Mouse (Mus musculus) layer of hippocampus, adult 2 months (tissue): ENCODE measurements at regions not wholly inside any gene's neighbourhood (a gene's known extent, or its start where the extent isn't known, plus 50 kb on each side); places are given as distances from the start of the nearest gene placed in this dataset.

Experiments
- DNase-seq, 2 experiments: peaks; one replicate each; pipeline ENCODE4 v3.0.0; 2022; ENCODE audit warnings: low spot score in 2 of 2
- H3K27ac ChIP-seq: fragments of 200-600 bp; 2 replicates; pipeline ENCODE4 v1.8.1; 2022
- H3K4me3 ChIP-seq: fragments of 200-600 bp; 2 replicates; pipeline ENCODE4 v1.8.1; 2022; ENCODE audit warnings: mild to moderate bottlenecking
- CTCF ChIP-seq: fragments of 200-600 bp; conservative IDR thresholded peaks from 2 replicates; pipeline ENCODE4 v1.8.1; 2022; ENCODE audit warnings: antibody characterized with exemption, mild to moderate bottlenecking, moderate library complexity

DNA sequence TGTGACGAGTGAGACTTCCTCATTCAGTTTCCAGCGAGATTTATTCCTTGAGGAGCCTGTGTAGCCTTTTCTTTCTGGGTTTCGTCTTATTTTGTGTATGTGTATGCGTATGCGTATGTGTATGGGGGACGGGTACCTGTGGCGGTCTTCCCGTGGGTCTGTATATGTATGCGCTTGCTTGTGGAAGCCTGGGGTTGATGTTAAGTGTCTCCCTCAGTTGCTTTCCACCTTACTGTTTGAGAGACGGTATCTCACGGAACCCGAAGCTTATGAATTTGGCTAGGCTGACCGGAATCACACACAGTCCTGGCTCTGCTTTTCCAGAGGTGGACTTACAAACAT lies 87.1 kb downstream of the Ankrd50 start:
- Histone ChIP-seq H3K4me3 (no peak overlapping the region), H3K27ac (no peak overlapping the region)
- DNase-seq = no peak
- no peak for TF ChIP-seq CTCF

DNA sequence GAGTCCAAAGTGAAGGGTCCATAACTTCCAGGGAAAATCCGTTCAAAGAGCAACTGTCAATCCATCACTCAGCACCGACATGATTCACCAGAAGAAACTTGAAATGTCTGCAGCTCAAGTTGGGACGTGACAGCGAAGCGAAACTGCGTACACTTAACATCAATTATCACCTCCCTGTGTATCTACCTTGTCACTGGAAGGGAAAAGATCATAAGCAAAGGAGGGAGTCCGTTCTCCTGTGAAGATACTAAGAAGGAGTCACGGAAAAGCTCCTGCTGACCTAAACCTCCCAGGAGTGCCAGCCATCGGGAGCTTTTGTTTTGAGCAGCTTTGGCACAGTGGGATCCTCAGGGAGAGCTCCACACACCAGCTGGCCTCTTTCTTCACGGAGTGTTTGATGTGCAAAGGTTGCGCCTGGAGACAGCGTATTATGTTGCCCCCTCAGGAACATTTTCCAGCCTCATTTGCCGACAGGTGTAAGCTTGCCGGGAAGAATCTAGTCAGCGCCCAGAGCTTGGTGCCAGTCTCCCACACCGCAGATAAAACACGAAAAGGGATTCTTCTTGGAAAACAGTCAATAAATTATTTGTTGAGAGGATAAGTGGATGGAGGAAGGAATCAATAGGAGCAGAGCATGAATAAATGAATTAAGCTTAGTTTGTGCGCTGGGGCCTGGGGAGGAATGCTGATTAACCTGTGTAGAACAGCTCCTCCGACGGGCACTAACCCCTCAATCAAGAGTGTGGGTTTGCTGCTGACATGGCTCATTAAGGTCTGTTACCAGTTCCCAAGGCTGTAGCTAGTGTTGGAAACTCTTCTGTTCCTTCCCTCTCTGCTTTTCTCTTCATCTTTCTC lies 87.7 kb downstream of the Ankrd50 start:
- no peak overlapping the region for H3K27ac ChIP-seq
- TF ChIP-seq CTCF = no peak
- H3K4me3 ChIP-seq = peak overlapping the region; percentile 26; the same call in 1 of the 2 replicates
- DNase-seq = no peak

DNA sequence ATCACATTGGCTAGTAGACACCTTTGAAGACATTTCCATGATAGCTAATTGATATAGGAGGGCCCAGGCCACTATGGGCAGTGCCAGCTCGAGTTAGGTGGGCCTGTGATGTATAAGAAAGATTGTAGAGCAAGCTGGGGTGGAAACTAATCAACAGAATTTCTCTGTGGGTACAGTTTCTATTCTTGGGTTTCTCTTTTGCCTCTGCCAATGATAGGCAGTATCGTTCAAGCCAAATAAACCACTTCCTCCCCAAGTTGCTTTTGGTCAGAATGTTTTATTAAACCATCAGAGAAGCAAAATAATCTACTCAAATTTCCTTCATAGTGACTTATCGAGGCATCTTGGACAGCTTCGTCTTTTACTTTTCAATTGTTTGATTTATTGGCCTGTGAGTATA lies 90.3 kb downstream of the Ankrd50 start:
- no peak for DNase-seq
- H3K4me3 ChIP-seq = no peak overlapping the region
- no peak overlapping the region for H3K27ac ChIP-seq
- no peak for TF ChIP-seq CTCF

DNA sequence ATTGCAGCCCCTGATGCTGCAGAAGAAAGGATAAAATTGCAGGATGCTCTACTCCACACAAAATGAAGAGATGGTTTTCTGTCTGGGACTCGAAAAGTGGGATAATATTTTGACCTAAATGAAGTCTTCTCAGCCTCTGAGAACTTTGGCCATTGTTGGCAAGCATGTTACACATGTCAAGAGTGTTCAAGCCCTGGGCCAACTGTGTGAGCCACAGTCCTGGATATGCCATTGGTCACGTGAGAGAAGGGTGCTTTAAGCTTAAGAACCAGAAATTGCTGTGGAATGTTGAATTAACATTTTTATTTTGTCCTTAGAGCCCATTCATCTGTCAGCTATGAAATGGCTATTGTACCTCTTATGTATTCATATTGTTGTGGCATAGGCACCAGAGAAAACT lies 95.0 kb downstream of the Ankrd50 start:
- no peak overlapping the region for H3K4me3 ChIP-seq
- DNase-seq = no peak
- H3K27ac ChIP-seq = no peak overlapping the region
- no peak for TF ChIP-seq CTCF

DNA sequence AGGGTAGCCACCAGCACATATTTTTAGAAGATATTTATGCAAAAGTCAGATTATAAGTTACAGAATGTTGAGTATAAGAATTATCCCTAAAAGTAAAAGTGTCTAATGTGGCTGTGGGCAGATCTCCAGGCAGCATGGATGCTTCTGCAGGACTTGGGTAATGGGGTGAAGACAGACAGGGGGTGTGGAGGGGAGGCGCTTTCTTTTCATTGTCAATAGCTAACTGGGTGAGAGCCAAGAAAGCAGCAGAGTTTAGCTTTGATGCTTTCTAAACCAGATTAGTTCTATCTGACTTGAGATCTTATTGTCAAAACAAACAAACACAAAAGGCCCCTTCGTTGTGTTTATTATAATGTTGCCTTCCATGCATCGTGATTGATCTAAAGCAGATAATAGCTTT lies 95.7 kb downstream of the Ankrd50 start:
- H3K4me3 ChIP-seq = no peak overlapping the region
- no peak overlapping the region for H3K27ac ChIP-seq
- no peak for TF ChIP-seq CTCF
- DNase-seq = no peak

DNA sequence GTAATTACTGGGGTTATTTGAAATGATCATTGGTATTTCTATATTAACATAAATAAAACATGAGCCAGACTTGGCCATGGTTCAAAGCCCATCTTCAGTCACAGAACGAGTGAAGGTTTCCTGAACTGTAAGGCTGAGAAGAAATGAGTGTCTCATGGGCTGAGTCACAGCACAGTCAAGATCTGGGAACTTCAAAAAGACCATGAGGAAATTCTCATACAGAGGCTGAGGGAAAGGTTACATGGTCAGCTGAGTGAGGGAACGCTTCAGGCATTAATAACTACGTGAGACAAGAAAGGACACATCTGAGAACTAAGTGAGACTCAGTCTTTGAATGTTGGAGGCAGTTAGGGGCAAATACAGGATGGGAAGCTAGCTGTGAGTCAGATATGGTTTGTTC lies 101.9 kb downstream of the Ankrd50 start:
- TF ChIP-seq CTCF = no peak
- Histone ChIP-seq H3K27ac (no peak overlapping the region), H3K4me3 (no peak overlapping the region)
- DNase-seq = no peak

DNA sequence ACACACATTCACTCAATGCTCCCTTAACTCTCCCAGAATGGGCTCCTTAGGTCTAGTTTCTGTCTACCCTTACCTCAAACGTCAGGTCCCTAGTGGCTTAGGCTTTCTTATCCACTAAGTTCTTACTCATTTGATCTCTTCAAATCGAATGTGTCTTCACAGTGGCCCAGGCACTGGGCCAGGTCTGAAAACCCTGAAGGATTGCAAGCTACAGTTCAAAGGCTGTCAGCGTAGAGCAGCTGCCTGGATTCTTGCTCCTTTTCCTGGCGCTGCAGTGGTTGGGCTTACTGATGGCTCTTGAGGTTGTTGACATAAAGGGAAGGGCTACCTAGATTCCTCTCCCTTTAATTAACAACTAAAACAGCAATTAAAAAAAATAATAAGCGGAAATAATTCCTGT lies 103.0 kb downstream of the Ankrd50 start:
- Histone ChIP-seq H3K4me3 (no peak overlapping the region), H3K27ac (no peak overlapping the region)
- no peak for DNase-seq
- TF ChIP-seq CTCF = no peak

DNA sequence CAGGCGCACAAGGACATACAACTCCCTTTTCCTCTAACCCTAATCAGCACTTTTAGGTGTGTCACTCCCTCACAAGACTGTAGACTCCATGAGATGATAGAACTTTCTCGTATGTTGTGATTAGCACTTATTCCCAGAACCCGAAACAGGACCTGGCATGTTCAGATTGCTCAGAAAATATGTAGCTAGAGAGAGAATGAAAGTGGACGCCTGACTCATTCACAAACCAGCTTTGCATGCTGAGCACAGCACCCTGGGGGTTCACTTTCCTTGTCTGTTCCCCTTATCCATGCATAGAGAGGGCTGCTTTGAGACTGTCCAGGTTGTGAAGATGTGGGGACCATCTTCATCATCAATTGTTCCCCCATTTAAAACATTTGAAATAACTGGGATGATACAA lies 111.0 kb downstream of the Ankrd50 start:
- no peak for DNase-seq
- H3K27ac ChIP-seq = no peak overlapping the region
- no peak overlapping the region for H3K4me3 ChIP-seq
- TF ChIP-seq CTCF = no peak

DNA sequence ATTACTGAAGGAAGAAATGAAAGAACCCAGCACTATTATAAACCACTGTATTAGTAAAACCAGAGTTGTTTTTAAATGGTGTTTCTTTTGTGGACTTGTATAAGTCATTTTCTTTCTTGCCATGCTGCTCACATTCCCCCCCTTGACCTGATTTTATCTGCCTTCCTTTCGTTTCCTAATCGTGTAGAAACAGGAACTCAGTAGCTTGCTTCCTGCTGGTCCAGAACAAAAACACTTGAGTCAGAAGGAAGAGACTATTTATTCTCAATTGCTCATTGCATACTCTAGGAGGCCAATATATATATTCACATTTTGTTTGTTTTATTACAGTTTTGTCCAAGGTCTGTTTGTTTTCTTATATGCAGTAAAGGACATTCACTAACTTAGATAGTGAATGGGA lies 112.9 kb downstream of the Ankrd50 start:
- TF ChIP-seq CTCF = no peak
- no peak overlapping the region for H3K27ac ChIP-seq
- no peak for DNase-seq
- H3K4me3 ChIP-seq = no peak overlapping the region

DNA sequence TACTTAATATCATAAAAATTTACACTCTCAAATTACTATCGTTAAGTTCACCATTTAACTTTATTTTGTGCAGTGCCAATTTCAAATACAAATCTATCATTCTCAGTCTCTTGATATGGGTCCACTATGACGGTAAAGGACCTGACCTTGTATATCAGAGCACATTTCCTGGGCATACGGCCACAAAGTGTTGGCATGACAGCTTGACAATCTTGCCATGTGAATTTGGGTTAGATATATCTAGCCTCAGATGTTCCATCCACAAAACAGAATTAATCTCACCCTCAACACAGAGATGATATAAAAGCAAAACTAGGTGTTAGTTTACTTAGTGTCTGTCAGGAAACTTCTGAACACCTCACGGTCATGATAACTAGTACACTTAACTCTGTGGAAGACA lies 120.8 kb downstream of the Ankrd50 start:
- TF ChIP-seq CTCF = no peak
- no peak overlapping the region for H3K27ac ChIP-seq

DNA sequence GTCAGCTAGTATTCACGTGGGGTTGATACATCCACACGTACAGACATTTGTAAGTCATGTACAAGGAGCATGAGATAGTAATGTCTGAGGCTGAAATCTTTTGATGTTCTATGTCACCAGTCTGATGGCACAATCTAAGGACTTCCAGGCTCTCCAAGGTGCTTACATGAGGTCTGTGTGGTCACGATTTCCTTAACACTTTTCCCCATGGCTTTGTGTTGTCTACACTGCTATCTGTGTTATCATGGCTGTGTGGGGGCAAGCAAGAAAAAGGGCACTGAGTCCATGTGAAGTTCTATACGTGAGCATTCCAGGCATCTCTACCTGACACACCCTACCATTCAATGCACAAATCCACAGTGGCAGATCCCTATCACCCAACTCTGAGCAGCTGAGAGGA lies 123.2 kb downstream of the Ankrd50 start:
- no peak overlapping the region for H3K27ac ChIP-seq
- no peak overlapping the region for H3K4me3 ChIP-seq
- DNase-seq = no peak
- TF ChIP-seq CTCF = no peak

More for the DNA sequence above, 120.8 kb downstream of the Ankrd50 start:
- no peak overlapping the region for H3K4me3 ChIP-seq
- DNase-seq = no peak

DNA sequence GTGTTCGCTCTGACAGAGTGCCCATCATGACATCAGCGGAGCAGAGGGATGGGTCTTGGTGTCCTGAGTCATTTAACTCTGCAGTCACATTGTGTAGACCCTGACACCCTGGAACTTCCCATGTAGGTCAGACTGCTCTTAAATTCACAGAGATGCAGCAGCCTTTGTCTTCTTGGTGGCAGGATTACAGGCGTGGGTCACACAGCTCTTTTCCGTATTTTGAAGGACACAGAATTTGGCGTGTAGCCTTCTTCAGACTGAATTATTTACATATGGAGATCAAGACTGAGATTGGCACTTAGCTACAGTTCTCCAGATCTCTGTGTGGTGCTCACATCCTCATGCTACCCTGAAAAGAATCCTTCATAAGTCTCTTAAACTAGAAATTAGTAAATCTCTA lies 123.7 kb downstream of the Ankrd50 start:
- no peak for TF ChIP-seq CTCF
- Histone ChIP-seq H3K4me3 (no peak overlapping the region), H3K27ac (no peak overlapping the region)
- DNase-seq = no peak

DNA sequence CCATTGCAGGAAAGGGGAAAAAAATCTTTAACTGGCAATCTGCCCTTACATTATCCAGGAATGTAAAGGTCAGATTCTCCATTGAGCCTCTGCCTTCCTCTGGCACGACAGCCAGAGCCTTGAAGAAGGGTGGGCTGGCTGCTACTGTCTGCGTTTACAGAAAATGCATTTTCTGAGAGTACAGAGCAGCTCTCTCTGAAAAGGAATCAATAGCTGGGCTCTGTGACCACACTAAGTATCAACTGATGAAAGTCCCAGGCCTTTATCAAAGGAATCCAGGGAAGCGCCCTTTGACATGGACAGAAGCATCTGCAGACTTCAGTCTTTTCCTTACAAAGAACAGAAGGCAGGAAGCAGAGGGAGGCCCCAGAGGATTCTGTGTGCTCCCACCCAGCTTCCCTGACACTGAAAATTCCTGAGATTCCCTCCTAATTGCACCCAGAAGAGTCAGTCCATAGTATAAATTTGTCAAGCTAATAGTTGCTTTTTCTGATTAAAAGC lies 124.2 kb downstream of the Ankrd50 start:
- DNase-seq = no peak
- Histone ChIP-seq H3K27ac (no peak overlapping the region), H3K4me3 (no peak overlapping the region)
- TF ChIP-seq CTCF = no peak

DNA sequence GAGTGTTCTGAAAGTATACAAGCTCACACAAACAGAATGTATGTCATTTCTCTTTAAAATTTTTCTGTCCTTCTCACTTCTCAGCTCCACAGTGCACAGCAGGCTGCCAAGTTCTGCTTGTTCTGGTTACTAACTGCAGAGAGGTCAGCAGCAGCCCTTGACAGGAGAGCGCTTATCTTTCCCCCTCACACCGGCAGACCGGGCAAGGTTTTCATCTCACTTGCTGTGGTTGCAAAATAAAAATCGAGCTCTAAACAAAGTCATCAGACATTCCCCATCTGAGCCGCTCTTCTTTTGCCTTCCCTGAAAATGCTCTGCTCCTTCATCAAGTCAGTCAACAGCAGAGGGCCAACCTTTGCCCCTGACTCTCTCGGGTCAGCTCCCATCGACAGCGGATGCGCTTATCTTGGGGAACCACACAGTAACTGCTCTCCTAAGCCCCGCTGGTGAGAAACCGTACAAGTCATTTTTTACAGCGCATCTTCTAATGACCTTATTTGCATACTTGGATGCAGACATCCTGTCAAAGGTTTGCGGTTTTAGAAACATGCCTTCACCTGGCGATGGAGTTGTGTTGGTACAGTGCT lies 126.6 kb downstream of the Ankrd50 start:
- no peak for DNase-seq
- no peak for TF ChIP-seq CTCF
- Histone ChIP-seq H3K27ac (no peak overlapping the region), H3K4me3 (no peak overlapping the region)

DNA sequence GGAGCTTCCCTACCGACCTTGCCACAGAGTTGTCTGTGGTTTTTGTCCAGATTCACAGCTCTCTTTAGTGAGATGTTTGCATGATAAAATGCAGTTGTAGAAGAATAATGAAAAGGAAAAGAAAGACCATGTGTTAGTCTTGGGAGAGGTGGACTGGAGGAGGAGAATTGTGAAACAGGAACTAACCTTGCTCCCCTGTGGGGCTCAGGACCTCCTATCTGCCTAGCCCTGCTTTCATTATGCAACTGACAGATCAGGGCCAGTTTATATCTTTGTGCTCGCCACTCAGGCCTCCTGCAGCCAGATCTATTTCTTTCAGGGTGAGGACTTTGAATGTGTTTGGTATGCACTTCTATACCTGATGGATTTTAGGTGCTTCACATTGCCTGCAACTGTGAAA lies 140.4 kb downstream of the Ankrd50 start:
- H3K27ac ChIP-seq = no peak overlapping the region
- DNase-seq = no peak
- H3K4me3 ChIP-seq = no peak overlapping the region
- no peak for TF ChIP-seq CTCF
